Mouse (Mus musculus): ENCODE data around the gene Vamp8. TPM values are rescaled to one million over a fixed set of nuclear protein-coding genes. Genes with fewer than 3 reads are reported as not detected.

Vamp8 gene
- polyA plus RNA-seq, 1 experiment from 2014 or later: 146 TPM

GRCm38 (mm10) chr6:72366844-72367443, 23.6 kb downstream of the Vamp8 start, which contains the start of gene Rnf181:
Rnf181 (minus strand) TSS chr6:72366956.
- ATAC-seq (ENCODE audit: low FRiP score, low read depth): no peak
- Histone ChIP-seq H3K27ac (no peak within 1 kb of the TSS), H3K4me2 (replicated peaks) (no peak within 1 kb of the TSS), H3K27me3 (no peaks in the 10 kb centered on the region), H3K36me3 (no peaks in the 10 kb centered on the region), H3K4me3 (no peak within 1 kb of the TSS), H3K9me3 (no peaks in the 10 kb centered on the region), H3K4me1 (peaks cover 17% of the 10 kb centered on the region), H3K9ac (no peak within 1 kb of the TSS)
- 81% methylated on average over 4 of the region's 4 CpGs for WGBS

DNA sequence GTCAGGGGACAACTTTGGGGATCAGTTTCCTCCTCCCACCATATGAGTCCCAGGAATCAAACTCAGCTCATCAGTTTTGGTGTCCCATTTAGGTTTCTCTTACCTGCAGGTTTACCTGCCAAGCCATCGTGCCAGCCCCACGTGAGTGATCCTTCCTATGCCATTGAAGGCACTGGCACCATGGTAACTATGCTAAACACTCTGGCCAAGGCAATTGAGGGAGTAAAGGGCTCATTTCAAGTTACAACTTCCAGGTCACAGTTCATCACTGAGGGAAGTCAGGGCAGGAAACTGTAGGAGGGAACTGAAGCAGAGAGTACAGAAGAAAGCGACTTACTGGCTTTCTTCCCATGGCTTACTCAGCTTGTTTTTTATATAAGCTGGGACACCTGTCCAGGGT, 24.2 kb downstream of the Vamp8 start:
- H3K36me3 ChIP-seq: no peaks in the 10 kb centered on the region
- no peak overlapping the region for H3K27ac ChIP-seq
- H3K9ac ChIP-seq: no peak overlapping the region
- H3K27me3 ChIP-seq: no peaks in the 10 kb centered on the region
- peaks cover 17% of the 10 kb centered on the region for H3K4me1 ChIP-seq
- H3K9me3 ChIP-seq: no peaks in the 10 kb centered on the region
- no peak for ATAC-seq (ENCODE audit: low FRiP score, low read depth)
- WGBS: 68% methylated on average over 3 of the region's 3 CpGs
- H3K4me2 ChIP-seq (replicated peaks): no peak overlapping the region
- H3K4me3 ChIP-seq: no peak overlapping the region

DNA sequence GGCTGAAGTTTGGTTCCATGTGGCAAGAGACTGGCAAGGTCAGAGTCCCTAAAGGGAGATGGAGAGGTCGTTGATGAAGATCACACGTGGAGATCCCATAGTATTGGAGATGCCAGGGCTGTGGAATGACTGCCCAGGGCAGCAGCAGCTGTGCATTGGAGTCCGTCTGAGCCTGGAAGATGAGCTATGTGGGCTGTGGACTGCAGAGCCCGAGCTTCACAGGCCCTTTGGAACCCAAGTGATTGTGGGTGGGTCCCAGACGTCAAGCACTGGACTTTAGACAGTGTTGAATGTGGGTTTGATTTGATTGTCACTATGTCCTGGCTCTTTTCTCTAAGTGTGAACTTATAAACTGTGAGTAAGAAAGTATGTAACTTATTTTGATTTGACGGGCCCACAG, 25.5 kb downstream of the Vamp8 start:
- Histone ChIP-seq H3K4me1 (peaks cover 21% of the 10 kb centered on the region), H3K27me3 (no peaks in the 10 kb centered on the region), H3K4me3 (no peak overlapping the region), H3K4me2 (replicated peaks) (no peak overlapping the region), H3K9me3 (no peaks in the 10 kb centered on the region), H3K36me3 (peaks cover 8% of the 10 kb centered on the region), H3K27ac (no peak overlapping the region), H3K9ac (no peak overlapping the region)
- 63% methylated on average over 6 of the region's 6 CpGs for WGBS
- no peak for ATAC-seq (ENCODE audit: low FRiP score, low read depth)

DNA sequence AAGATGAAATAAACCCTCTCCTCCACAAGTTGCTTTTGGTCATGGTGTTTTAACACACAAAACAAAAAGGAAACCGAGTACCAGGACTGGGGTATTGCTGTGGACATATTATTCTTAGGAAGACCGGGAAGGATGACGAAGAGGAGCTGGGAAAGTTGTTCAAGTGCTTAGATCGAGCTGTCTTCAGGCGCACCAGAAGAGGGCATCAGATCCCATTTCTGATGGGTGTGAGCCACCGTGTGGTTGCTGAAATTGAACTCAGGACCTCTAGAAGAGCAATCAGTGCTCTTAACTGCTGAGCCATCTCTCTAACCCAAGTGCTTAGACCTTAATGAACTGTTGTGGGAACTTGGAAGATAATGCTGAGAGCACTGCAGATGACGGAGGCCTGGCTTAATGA, 26.5 kb downstream of the Vamp8 start:
- H3K4me1 ChIP-seq: peaks cover 21% of the 10 kb centered on the region
- H3K4me2 ChIP-seq (replicated peaks): no peak overlapping the region
- H3K27me3 ChIP-seq: no peaks in the 10 kb centered on the region
- no peaks in the 10 kb centered on the region for H3K9me3 ChIP-seq
- H3K36me3 ChIP-seq: peaks cover 17% of the 10 kb centered on the region
- H3K9ac ChIP-seq: no peak overlapping the region
- 53% methylated on average over 7 of the region's 7 CpGs for WGBS
- ATAC-seq (ENCODE audit: low FRiP score, low read depth): no peak
- H3K4me3 ChIP-seq: no peak overlapping the region
- no peak overlapping the region for H3K27ac ChIP-seq

GRCm38 (mm10) chr6:72362132-72363028, 28.1 kb downstream of the Vamp8 start:
- WGBS: under 1% methylated on average over 42 of the region's 42 CpGs

GRCm38 (mm10) chr6:72361121-72361551, 29.4 kb downstream of the Vamp8 start:
- Histone ChIP-seq H3K27ac (no peak overlapping the region), H3K4me2 (replicated peaks) (peak overlapping the region; percentile 89), H3K27me3 (no peaks in the 10 kb centered on the region), H3K4me1 (peaks cover 41% of the 10 kb centered on the region), H3K9me3 (no peaks in the 10 kb centered on the region), H3K9ac (peak overlapping the region; percentile 75), H3K36me3 (peaks cover 30% of the 10 kb centered on the region), H3K4me3 (peak overlapping the region; percentile 78)
- WGBS: 71% methylated on average over 5 of the region's 5 CpGs
- no peak for ATAC-seq (ENCODE audit: low FRiP score, low read depth)

More at GRCm38 (mm10) chr6:72362132-72363028, 28.1 kb downstream of the Vamp8 start:
- peak overlapping the region; percentile 89 for H3K4me2 ChIP-seq (replicated peaks)
- peak; percentile 99 for ATAC-seq (ENCODE audit: low FRiP score, low read depth)
- H3K9me3 ChIP-seq: no peaks in the 10 kb centered on the region
- peaks cover 30% of the 10 kb centered on the region for H3K36me3 ChIP-seq
- peaks cover 28% of the 10 kb centered on the region for H3K4me1 ChIP-seq
- peak overlapping the region; percentile 75 for H3K9ac ChIP-seq
- H3K4me3 ChIP-seq: peak overlapping the region; percentile 78
- peak overlapping the region; percentile 67; the same call in 1 of the 2 replicates for H3K27ac ChIP-seq
- no peaks in the 10 kb centered on the region for H3K27me3 ChIP-seq

- H3K4me2 ChIP-seq (replicated peaks): no peak overlapping the region
- H3K4me3 ChIP-seq: no peak overlapping the region
- ATAC-seq (ENCODE audit: low FRiP score, low read depth): no peak
- 83% methylated on average over 7 of the region's 7 CpGs for whole genome bisulfite sequencing
- no peaks in the 10 kb centered on the region for H3K27me3 ChIP-seq
- no peaks in the 10 kb centered on the region for H3K9me3 ChIP-seq
- H3K27ac ChIP-seq: no peak overlapping the region
- H3K9ac ChIP-seq: no peak overlapping the region
- peaks cover 46% of the 10 kb centered on the region for H3K4me1 ChIP-seq
- peaks cover 30% of the 10 kb centered on the region for H3K36me3 ChIP-seq
Observed at GRCm38 (mm10) chr6:72360599-72360935, 29.9 kb downstream of the Vamp8 start.

- Histone ChIP-seq H3K4me3 (no peak overlapping the region), H3K9me3 (no peaks in the 10 kb centered on the region), H3K9ac (no peak overlapping the region), H3K4me2 (replicated peaks) (no peak overlapping the region), H3K36me3 (peaks cover 30% of the 10 kb centered on the region), H3K4me1 (peaks cover 47% of the 10 kb centered on the region), H3K27ac (no peak overlapping the region), H3K27me3 (no peaks in the 10 kb centered on the region)
- ATAC-seq (ENCODE audit: low FRiP score, low read depth): no peak
- 79% methylated on average over 11 of the region's 11 CpGs for WGBS
Observed at GRCm38 (mm10) chr6:72359891-72360598, 30.5 kb downstream of the Vamp8 start.

GRCm38 (mm10) chr6:72359343-72359742, 31.2 kb downstream of the Vamp8 start:
- 70% methylated on average over 2 of the region's 2 CpGs for WGBS
- no peak overlapping the region for H3K4me2 ChIP-seq (replicated peaks)
- no peak overlapping the region for H3K4me3 ChIP-seq
- no peak for ATAC-seq (ENCODE audit: low FRiP score, low read depth)
- no peak overlapping the region for H3K9ac ChIP-seq
- no peaks in the 10 kb centered on the region for H3K27me3 ChIP-seq
- peaks cover 30% of the 10 kb centered on the region for H3K36me3 ChIP-seq
- H3K4me1 ChIP-seq: peaks cover 54% of the 10 kb centered on the region
- H3K9me3 ChIP-seq: no peaks in the 10 kb centered on the region
- no peak overlapping the region for H3K27ac ChIP-seq

DNA sequence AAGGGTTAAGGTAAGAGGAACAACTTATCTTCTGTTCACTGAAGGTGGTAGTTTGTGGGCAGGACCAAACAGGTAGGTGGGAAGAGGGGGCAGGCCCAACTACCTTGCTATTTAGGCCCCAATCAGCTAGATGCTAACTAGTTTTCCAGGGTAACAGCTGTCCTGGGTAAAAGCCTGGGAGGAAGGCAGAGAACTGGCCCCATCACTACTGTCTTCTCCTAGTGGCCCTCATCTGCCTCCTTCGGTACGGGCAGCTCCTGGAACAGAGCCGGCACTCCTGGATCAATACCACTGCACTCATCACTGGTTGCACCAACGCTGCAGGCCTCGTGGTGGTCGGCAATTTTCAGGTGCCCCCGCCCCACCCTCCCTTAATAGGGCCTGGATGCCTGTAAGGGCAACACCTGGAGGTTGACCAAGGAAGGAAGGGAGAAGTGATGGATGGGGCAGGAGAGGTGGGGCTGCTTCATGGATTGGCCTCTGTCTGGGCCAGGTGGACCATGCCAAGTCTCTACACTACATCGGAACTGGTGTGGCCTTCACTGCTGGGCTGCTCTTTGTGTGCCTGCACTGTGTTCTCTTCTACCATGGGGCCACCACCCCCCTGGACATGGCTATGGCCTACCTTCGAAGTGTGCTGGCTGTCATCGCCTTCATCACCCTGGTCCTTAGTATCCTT, 32.3 kb downstream of the Vamp8 start:
- Histone ChIP-seq H3K36me3 (peaks cover 30% of the 10 kb centered on the region), H3K9me3 (no peaks in the 10 kb centered on the region), H3K4me3 (no peak overlapping the region), H3K27me3 (no peaks in the 10 kb centered on the region), H3K4me2 (replicated peaks) (no peak overlapping the region), H3K9ac (0 out of 2 replicates have a peak overlapping the region, but pooled peaks have one; percentile 25), H3K4me1 (peaks cover 61% of the 10 kb centered on the region), H3K27ac (no peak overlapping the region)
- no peak for ATAC-seq (ENCODE audit: low FRiP score, low read depth)
- 81% methylated on average over 10 of the region's 10 CpGs for WGBS

- peaks cover 64% of the 10 kb centered on the region for H3K4me1 ChIP-seq
- H3K9me3 ChIP-seq: no peaks in the 10 kb centered on the region
- WGBS: 70% methylated on average over 5 of the region's 5 CpGs
- no peak overlapping the region for H3K4me3 ChIP-seq
- no peak overlapping the region for H3K4me2 ChIP-seq (replicated peaks)
- H3K9ac ChIP-seq: peak overlapping the region; percentile 25; the same call in 1 of the 2 replicates
- H3K27ac ChIP-seq: peak overlapping the region; percentile 44; the same call in 1 of the 2 replicates
- no peak for ATAC-seq (ENCODE audit: low FRiP score, low read depth)
- H3K36me3 ChIP-seq: peaks cover 30% of the 10 kb centered on the region
- H3K27me3 ChIP-seq: no peaks in the 10 kb centered on the region
Observed at GRCm38 (mm10) chr6:72357164-72358079, 33.1 kb downstream of the Vamp8 start.
